Mouse (Mus musculus): ENCODE measurements around the gene Slc12a8.

DNA sequence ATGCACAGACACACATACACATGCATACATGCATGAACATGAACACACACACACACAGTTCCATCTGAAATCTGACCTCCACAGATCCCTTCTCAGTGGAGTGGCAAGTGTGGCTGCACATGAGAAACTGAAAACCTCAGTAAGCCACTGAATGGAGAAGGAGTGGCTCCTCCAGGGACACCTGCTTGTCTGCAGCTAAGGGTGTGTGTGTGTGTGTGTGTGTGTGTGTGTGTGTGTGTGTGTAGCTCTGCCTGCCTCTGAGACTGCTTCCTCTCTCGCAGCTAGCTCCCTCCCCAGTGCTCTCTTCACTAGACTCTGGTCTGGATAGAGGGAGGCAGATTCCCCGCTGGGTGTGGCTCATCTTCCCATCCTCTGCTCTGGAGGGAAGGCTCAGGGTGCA is 92.4 kb downstream of the Slc12a8 start:
- TF ChIP-seq POLR2A (IDR thresholded peaks at IDR 0.05; ENCODE audit: insufficient read depth, low read length) (no peak), CTCF (IDR thresholded peaks at IDR 0.05; ENCODE audit: low read depth, low read length) (no peak), EP300 (IDR thresholded peaks at IDR 0.05; ENCODE audit: insufficient read depth, low read depth, low read length) (no peak)

Data from ES-Bruce4 (cell line).